Mouse (Mus musculus) MEL (cell line): ENCODE measurements at regions not wholly inside any gene's neighbourhood (a gene's known extent, or its start where the extent isn't known, plus 50 kb on each side); places are given as distances from the start of the nearest gene placed in this dataset.

Source experiments
- DNase-seq: peaks from one replicate; pipeline ENCODE4 v3.0.0; 2011; ENCODE audit warnings: low read depth, low spot score
- H3K27ac ChIP-seq: 2 replicates; pipeline ENCODE4 v1.5.1; 2012; ENCODE audit warnings: low read depth, mild to moderate bottlenecking, control low read depth, low read length, moderate library complexity; ENCODE audit not compliant: control insufficient read depth
- H3K27me3 ChIP-seq, 2 experiments: fragments of 150-350 bp in 1 of 2; sonication (generic) in 1 of 2; 2 replicates each; pipeline ENCODE4 v1.6.1; 2012; ENCODE audit warnings: low read length in 2 of 2, mild to moderate bottlenecking in 2 of 2, improper control_type of control experiment in 1 of 2, moderate library complexity in 1 of 2; ENCODE audit not compliant: insufficient read depth in 2 of 2, control insufficient read depth in 1 of 2
- H3K36me3 ChIP-seq, 2 experiments: 2 replicates each; pipeline ENCODE4 v1.6.1; 2012 to 2014; ENCODE audit warnings: low read length in 2 of 2, improper control_type of control experiment in 1 of 2, inconsistent platforms in 1 of 2, mild to moderate bottlenecking in 1 of 2; ENCODE audit not compliant: insufficient read depth in 2 of 2, control insufficient read depth in 1 of 2
- H3K4me1 ChIP-seq, 2 experiments: fragments of 150-350 bp in 1 of 2; sonication (generic) in 1 of 2; 2 replicates each; pipeline ENCODE4 v1.6.1; 2012; ENCODE audit warnings: low read length in 2 of 2, improper control_type of control experiment in 1 of 2, mild to moderate bottlenecking in 1 of 2; ENCODE audit not compliant: insufficient read depth in 2 of 2, control insufficient read depth in 1 of 2
- H3K4me3 ChIP-seq, 2 experiments: fragments of 150-350 bp in 1 of 2; sonication (generic) in 1 of 2; 2 replicates each; pipeline ENCODE4 v1.5.1; 2012; ENCODE audit warnings: low read depth in 2 of 2, low read length in 2 of 2, mild to moderate bottlenecking in 2 of 2, moderate library complexity in 2 of 2, control low read depth in 1 of 2, improper control_type of control experiment in 1 of 2; ENCODE audit not compliant: control insufficient read depth in 1 of 2, insufficient read depth in 1 of 2
- H3K79me2 ChIP-seq: 2 replicates; pipeline ENCODE4 v1.6.1; 2012; ENCODE audit warnings: mild to moderate bottlenecking, low read length, moderate library complexity; ENCODE audit not compliant: control insufficient read depth, poor library complexity, insufficient read depth
- H3K9ac ChIP-seq: 2 replicates; pipeline ENCODE4 v1.6.1; 2012; ENCODE audit warnings: low read depth, mild to moderate bottlenecking, control low read depth, low read length, moderate library complexity; ENCODE audit not compliant: control insufficient read depth, poor library complexity, severe bottlenecking
- H3K9me3 ChIP-seq: fragments of 150-350 bp; sonication (generic); replicated peaks from 2 replicates; pipeline ENCODE4 v1.6.1; 2012; ENCODE audit warnings: mild to moderate bottlenecking, low read length, improper control_type of control experiment, moderate library complexity; ENCODE audit not compliant: insufficient read depth
- BHLHE40 ChIP-seq: IDR thresholded peaks from 2 replicates; pipeline ENCODE4 v1.6.1; 2012; ENCODE audit warnings: low read depth, mild to moderate bottlenecking, inconsistent platforms, low read length, improper control_type of control experiment, borderline replicate concordance
- CHD1 ChIP-seq: IDR thresholded peaks from 2 replicates; pipeline ENCODE4 v1.6.1; 2012; ENCODE audit warnings: low read depth, mild to moderate bottlenecking, inconsistent platforms, low read length, improper control_type of control experiment
- CTCF ChIP-seq, 3 experiments: IDR thresholded peaks in 2 of 3; conservative IDR thresholded peaks in 1 of 3; 2 replicates each; pipeline ENCODE4 v1.5.1; 2011 to 2012; ENCODE audit warnings: low read length in 3 of 3, low read depth in 2 of 3, mild to moderate bottlenecking in 2 of 3, improper control_type of control experiment in 1 of 3, inconsistent platforms in 1 of 3, mixed read lengths in 1 of 3, moderate library complexity in 1 of 3; ENCODE audit not compliant: control insufficient read depth in 1 of 3, insufficient read depth in 1 of 3, poor library complexity in 1 of 3, severe bottlenecking in 1 of 3
- E2F4 ChIP-seq: IDR thresholded peaks from 2 replicates; pipeline ENCODE4 v1.6.1; 2011; ENCODE audit warnings: low read depth, low read length, improper control_type of control experiment, borderline replicate concordance
- ELF1 ChIP-seq: IDR thresholded peaks from 2 replicates; pipeline ENCODE4 v1.6.1; 2014; ENCODE audit warnings: low read depth, mild to moderate bottlenecking, inconsistent platforms, low read length, improper control_type of control experiment, moderate library complexity
- EP300 ChIP-seq, 2 experiments: IDR thresholded peaks; 2 replicates each; pipeline ENCODE4 v1.6.1; 2011; ENCODE audit warnings: improper control_type of control experiment in 2 of 2, low read length in 2 of 2, low read depth in 1 of 2, mild to moderate bottlenecking in 1 of 2
- ETS1 ChIP-seq: IDR thresholded peaks from 2 replicates; pipeline ENCODE4 v1.6.1; 2012; ENCODE audit warnings: low read depth, mild to moderate bottlenecking, inconsistent platforms, low read length, improper control_type of control experiment, moderate library complexity
- GABPA ChIP-seq: IDR thresholded peaks from 2 replicates; pipeline ENCODE4 v1.6.1; 2012; ENCODE audit warnings: low read depth, mild to moderate bottlenecking, inconsistent platforms, low read length, improper control_type of control experiment, moderate library complexity
- GATA1 ChIP-seq: IDR thresholded peaks from 2 replicates; pipeline ENCODE4 v1.6.1; 2011; ENCODE audit warnings: low read depth, low read length, improper control_type of control experiment
- HCFC1 ChIP-seq: IDR thresholded peaks from 2 replicates; pipeline ENCODE4 v1.6.1; 2012; ENCODE audit warnings: low read depth, mild to moderate bottlenecking, inconsistent platforms, low read length, improper control_type of control experiment, moderate library complexity
- MAZ ChIP-seq: IDR thresholded peaks from 2 replicates; pipeline ENCODE4 v1.6.1; 2012; ENCODE audit warnings: low read depth, mild to moderate bottlenecking, inconsistent platforms, low read length, improper control_type of control experiment
- MEF2A ChIP-seq: IDR thresholded peaks from 2 replicates; pipeline ENCODE4 v1.6.1; 2014; ENCODE audit warnings: low read depth, mild to moderate bottlenecking, inconsistent platforms, low read length, improper control_type of control experiment; ENCODE audit not compliant: poor library complexity, insufficient replicate concordance, severe bottlenecking; ENCODE audit errors: extremely low read depth
- NRF1 ChIP-seq: IDR thresholded peaks from 2 replicates; pipeline ENCODE4 v1.6.1; 2014; ENCODE audit warnings: low read depth, mild to moderate bottlenecking, inconsistent platforms, low read length, improper control_type of control experiment, moderate library complexity; ENCODE audit not compliant: poor library complexity, insufficient read depth, severe bottlenecking
- POLR2AphosphoS5 ChIP-seq: IDR thresholded peaks from 2 replicates; pipeline ENCODE4 v1.6.1; 2012; ENCODE audit warnings: low read depth, borderline replicate concordance, mild to moderate bottlenecking, inconsistent platforms, low read length, moderate library complexity, mixed read lengths
- RAD21 ChIP-seq: IDR thresholded peaks from 2 replicates; pipeline ENCODE4 v1.6.1; 2011; ENCODE audit warnings: mild to moderate bottlenecking, low read depth, low read length, improper control_type of control experiment
- SIN3A ChIP-seq: IDR thresholded peaks from 2 replicates; pipeline ENCODE4 v1.6.1; 2012; ENCODE audit warnings: low read length, improper control_type of control experiment, inconsistent platforms
- SMC3 ChIP-seq: IDR thresholded peaks from 2 replicates; pipeline ENCODE4 v1.6.1; 2011; ENCODE audit warnings: low read depth, low read length, improper control_type of control experiment
- USF2 ChIP-seq, 2 experiments: IDR thresholded peaks; 2 replicates each; pipeline ENCODE4 v1.6.1; 2011 to 2012; ENCODE audit warnings: improper control_type of control experiment in 2 of 2, low read length in 2 of 2, borderline replicate concordance in 1 of 2, inconsistent platforms in 1 of 2, low read depth in 1 of 2, mild to moderate bottlenecking in 1 of 2; ENCODE audit not compliant: insufficient read depth in 1 of 2
- ZNF384 ChIP-seq: IDR thresholded peaks from 2 replicates; pipeline ENCODE4 v1.6.1; 2012; ENCODE audit warnings: low read depth, mild to moderate bottlenecking, inconsistent platforms, low read length, improper control_type of control experiment

DNA sequence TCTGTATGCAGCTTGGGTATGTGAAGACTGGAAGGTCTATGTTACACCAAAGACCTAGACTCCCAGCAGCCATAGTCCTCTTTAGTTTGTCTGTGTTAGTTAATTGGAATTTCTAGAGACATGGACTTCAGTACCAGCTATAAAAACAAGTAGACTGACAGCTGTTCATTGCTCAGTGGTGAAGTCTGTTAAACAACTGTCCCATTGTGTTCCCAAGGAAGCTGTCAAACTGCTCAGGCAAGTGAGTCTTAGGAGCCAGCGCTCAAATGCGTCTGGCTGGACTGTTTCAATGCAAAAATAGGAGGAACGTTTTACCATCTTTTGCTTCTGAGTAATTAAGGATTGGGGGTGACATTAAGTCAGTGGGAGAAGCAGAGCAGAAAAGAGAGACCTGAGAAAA lies 92.9 kb upstream of the Fam83b start:
- Histone ChIP-seq H3K4me1 (no peaks in the 10 kb centered on the region), H3K4me3 (no peak overlapping the region), H3K79me2 (no peaks in the 10 kb centered on the region), H3K9me3 (no peaks in the 10 kb centered on the region), H3K36me3 (no peaks in the 10 kb centered on the region), H3K27ac (no peak overlapping the region), H3K27me3 (no peaks in the 10 kb centered on the region)
- no peak for DNase-seq
- no peak for TF ChIP-seq MEF2A
- TF ChIP-seq, all 39 proteins: peak for 0
- H3K9ac ChIP-seq: no peak overlapping the region

DNA sequence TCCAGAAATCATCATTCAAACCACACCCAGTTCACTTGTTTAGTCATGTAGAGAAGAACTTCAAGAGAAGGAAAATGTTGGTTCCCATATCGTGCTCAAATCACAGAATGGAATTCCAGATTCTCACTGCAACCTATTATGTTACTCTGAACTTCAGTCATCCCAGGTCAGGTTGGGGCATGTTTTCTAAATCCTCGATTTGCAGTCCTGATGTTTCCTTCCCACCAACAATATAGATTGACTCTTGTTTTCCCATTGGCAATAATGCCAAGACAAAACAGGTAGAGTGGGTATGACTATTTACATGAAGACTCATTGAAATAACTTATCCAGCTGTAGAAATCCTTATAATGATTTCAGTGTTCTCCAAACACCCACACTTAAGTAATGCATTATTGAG lies 86.4 kb upstream of the Fam83b start:
- no peak overlapping the region for H3K9ac ChIP-seq
- no peak for DNase-seq
- no peaks in the 10 kb centered on the region for H3K27me3 ChIP-seq
- no peak overlapping the region for H3K27ac ChIP-seq
- no peaks in the 10 kb centered on the region for H3K79me2 ChIP-seq
- no peaks in the 10 kb centered on the region for H3K9me3 ChIP-seq
- H3K4me3 ChIP-seq: no peak overlapping the region
- H3K36me3 ChIP-seq: no peaks in the 10 kb centered on the region
- H3K4me1 ChIP-seq: no peaks in the 10 kb centered on the region
- TF ChIP-seq SIN3A: no peak
- TF ChIP-seq, all 39 proteins: peak for 0

GRCm38 (mm10) chr9:76649484-76649883 lies 82.6 kb upstream of the Fam83b start:
- no peak overlapping the region for H3K4me3 ChIP-seq
- H3K9ac ChIP-seq: no peak overlapping the region
- no peaks in the 10 kb centered on the region for H3K4me1 ChIP-seq
- no peak for TF ChIP-seq ELF1
- TF ChIP-seq BHLHE40: no peak
- TF ChIP-seq HCFC1: no peak
- no peak for DNase-seq
- H3K36me3 ChIP-seq: no peaks in the 10 kb centered on the region
- H3K9me3 ChIP-seq: no peaks in the 10 kb centered on the region; the same call in 1 of the 2 replicates
- H3K79me2 ChIP-seq: no peaks in the 10 kb centered on the region
- H3K27ac ChIP-seq: no peak overlapping the region
- H3K27me3 ChIP-seq: no peaks in the 10 kb centered on the region

DNA sequence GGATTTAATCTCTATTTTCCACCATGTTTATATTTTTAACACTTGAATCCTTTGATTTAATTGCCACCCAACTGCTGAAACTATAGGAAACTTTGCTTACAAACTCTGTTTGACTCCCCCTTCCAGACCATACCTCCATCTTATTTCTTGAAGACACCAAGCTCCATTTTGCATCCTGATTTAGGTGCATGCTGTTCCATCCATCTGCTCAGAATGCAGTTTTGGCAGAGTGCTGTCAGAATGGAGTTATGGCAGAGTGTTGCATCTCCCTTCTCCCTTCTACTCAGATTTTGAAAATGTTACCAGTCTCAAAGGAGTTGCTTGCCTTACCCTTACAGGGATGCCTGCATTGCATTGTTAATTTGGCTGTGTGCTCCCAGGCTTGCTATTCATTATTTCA lies 79.5 kb upstream of the Fam83b start:
- no peak overlapping the region for H3K9ac ChIP-seq
- no peaks in the 10 kb centered on the region for H3K36me3 ChIP-seq
- no peaks in the 10 kb centered on the region; the same call in 1 of the 2 replicates for H3K9me3 ChIP-seq
- no peaks in the 10 kb centered on the region for H3K4me1 ChIP-seq
- H3K4me3 ChIP-seq: no peak overlapping the region
- no peak overlapping the region for H3K27ac ChIP-seq
- no peaks in the 10 kb centered on the region for H3K27me3 ChIP-seq
- no peak for DNase-seq
- TF ChIP-seq SMC3: no peak
- no peak for TF ChIP-seq E2F4
- TF ChIP-seq ETS1: no peak
- no peak for TF ChIP-seq GABPA
- TF ChIP-seq RAD21: no peak
- no peak for TF ChIP-seq EP300 (IDR thresholded peaks at IDR 0.05; ENCODE audit: low read depth in 1 of 2, low read length in 2 of 2)
- no peak for TF ChIP-seq CTCF (IDR thresholded peaks at IDR 0.05 in 2 of 3, conservative IDR thresholded peaks at IDR 0.05 in 1 of 3; ENCODE audit: control insufficient read depth in 1 of 3, insufficient read depth in 1 of 3, low read depth in 2 of 3, low read length in 3 of 3, poor library complexity in 1 of 3, severe bottlenecking in 1 of 3)
- TF ChIP-seq POLR2AphosphoS5: no peak
- no peak for TF ChIP-seq NRF1
- no peak for TF ChIP-seq USF2 (IDR thresholded peaks at IDR 0.05; ENCODE audit: borderline replicate concordance in 1 of 2, insufficient read depth in 1 of 2, low read depth in 1 of 2, low read length in 2 of 2)
- no peak for TF ChIP-seq CHD1
- TF ChIP-seq GATA1: no peak
- TF ChIP-seq MAZ: no peak
- TF ChIP-seq ZNF384: no peak
- H3K79me2 ChIP-seq: no peaks in the 10 kb centered on the region
